Mouse (Mus musculus) layer of hippocampus, postnatal 10 days (tissue): Measurements from ENCODE around the gene Olfr1105. TPM values are rescaled to one million over a fixed set of nuclear protein-coding genes. Genes with fewer than 3 reads are reported as not detected.

Experiments
- DNase-seq, 2 experiments: peaks; one replicate each; pipeline ENCODE4 v3.0.0; 2021; ENCODE audit warnings: low spot score in 2 of 2
- long read RNA-seq: library from polyadenylated mRNA; stranded (forward); transcript quantifications from one replicate; pipeline ENCODE4 v2.0.0, GENCODE M21; 2023
- total RNA-seq, 2 experiments: library from RNA; stranded (reverse); gene quantifications; 2 replicates each; pipeline ENCODE4 v1.2.3; 2021

Olfr1105 gene
- total RNA-seq = not detected
- long read RNA-seq = 0 reads

- DNase-seq = no peak
Measured at GRCm38 (mm10) chr2:87036431-87036830, at the start of gene Olfr1105. Gene Olfr1105 (minus strand): TSS chr2:87036531.

DNA sequence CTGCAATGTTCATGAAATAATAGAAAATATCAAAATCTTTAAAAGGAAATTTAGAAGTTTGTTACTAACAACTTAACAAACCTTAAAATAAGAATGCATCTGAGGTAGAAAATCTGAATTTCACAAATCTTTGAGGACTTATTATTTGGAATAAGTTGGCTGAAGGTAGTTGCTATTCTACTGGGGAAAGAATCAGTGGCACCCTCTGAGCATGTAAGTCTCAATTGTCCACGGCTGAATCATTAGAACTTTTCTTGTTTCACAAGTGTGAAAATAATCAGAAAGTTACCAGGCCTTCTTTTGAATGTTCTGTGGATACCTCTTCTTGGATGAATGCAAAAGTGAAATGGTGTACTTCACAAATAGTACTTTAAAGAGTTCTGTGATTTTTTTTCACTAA lies 39.4 kb upstream of the Olfr1105 start, which contains the start of gene Olfr1107:
Olfr1107 (minus strand) TSS at position 101 of the 400 bp plus-strand sequence.
- no peak for DNase-seq

DNA sequence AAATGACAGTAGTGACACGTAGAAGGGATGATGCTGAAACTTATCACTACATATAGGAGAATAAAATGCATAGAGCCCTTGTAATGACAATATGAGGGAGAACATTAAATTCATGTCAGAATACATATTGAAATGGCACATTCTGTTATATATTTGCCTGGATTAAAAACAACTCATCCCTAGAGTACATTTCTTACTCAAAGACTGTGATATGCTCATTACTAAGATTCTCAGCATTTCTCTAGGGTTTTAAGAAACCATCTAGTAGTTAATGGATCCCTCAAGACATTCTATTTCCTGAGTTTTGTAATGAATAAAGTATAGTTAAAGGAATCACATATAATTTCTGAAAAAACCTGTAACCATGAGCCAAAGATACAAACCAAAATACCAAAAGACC lies 15.8 kb upstream of the Olfr1105 start, which contains the start of gene Olfr1106:
Olfr1106 (minus strand) TSS at position 101 of the 400 bp plus-strand sequence.
- DNase-seq = no peak

DNA sequence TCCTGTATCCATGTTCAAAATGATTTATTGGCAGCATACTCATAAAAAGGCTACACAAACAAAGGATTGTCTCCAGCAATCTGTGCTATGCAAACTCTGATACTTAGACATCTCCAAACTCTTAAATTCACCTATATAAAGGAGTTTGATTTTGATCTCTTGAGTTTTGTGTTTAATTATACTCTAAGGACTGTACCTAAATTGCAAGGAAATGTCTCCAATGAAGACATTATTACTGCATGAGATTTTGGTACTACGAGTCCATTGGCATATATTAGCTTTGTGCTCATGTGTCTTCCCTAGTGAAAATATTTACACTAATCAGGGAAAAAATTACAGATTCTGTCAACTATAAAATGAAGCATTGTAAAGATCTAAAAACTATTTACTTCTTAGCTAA lies 9.4 kb downstream of the Olfr1105 start, which contains the start of gene Olfr1104:
Olfr1104 (minus strand) TSS at position 101 of the 400 bp plus-strand sequence.
- no peak for DNase-seq

DNA sequence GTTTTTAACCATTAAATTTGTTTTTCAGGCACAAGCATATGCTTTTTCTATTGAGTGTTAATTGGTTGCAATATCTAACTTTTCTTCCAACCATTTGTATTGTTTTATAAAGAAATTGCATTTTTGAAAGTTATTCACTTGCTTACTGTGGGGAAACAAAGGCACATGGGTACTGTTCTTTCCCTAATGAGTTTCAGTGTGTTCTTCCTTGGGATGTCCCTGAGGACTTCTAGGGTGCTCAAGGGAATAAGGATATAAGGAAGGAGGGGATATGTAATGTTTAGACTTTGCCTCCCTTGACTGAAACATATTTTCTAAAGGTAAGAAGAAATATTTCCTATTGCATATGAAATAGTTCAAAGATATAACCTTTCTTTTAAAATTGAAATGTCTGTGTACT lies 38.2 kb downstream of the Olfr1105 start, which contains the start of gene Olfr1102:
Olfr1102 (plus strand) TSS at position 301 of the 400 bp plus-strand sequence.
- no peak for DNase-seq

DNA sequence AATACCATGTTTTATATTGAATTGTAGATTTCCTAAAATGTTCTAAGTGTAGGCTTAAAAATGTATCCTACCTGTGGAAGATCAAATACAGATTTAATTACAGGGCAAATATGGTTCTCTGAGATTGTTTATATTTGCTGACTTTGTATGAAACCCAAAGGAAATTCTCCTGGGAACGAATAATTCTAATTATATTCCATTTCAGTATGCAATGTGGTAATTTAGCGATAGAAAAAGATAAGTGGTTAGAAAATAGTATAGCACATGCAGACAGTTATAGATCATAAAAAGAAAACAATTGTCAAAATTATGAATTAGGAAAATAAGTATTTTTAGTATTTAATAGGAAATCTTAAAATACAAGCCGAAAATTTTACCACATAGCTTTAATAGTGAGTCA lies 45.2 kb downstream of the Olfr1105 start, which contains the start of gene Olfr1101:
Olfr1101 (minus strand) TSS at position 101 of the 400 bp plus-strand sequence.
- no peak for DNase-seq

Other genes starting within 250 kb of the Olfr1105 start
- gene Olfr141, start 226.5 kb downstream of the Olfr1105 start, total RNA-seq = not detected
- gene Olfr1094, start 211.9 kb downstream of the Olfr1105 start, total RNA-seq = not detected
- gene Olfr1095, start 184.8 kb downstream of the Olfr1105 start, total RNA-seq = not detected
- not detected for gene Gm13723, start 161.7 kb downstream of the Olfr1105 start, total RNA-seq
- gene Olfr1097, start 144.3 kb downstream of the Olfr1105 start, total RNA-seq = not detected
- not detected for gene Olfr1098, start 112.0 kb downstream of the Olfr1105 start, total RNA-seq
- not detected for gene Olfr1099, start 75.8 kb downstream of the Olfr1105 start, total RNA-seq
- gene Olfr1100, start 56.6 kb downstream of the Olfr1105 start, total RNA-seq = not detected
- gene Olfr1101, start 45.3 kb downstream of the Olfr1105 start, total RNA-seq = not detected
- not detected for gene Olfr1102, start 38.1 kb downstream of the Olfr1105 start, total RNA-seq
- gene Olfr1104, start 9.5 kb downstream of the Olfr1105 start, total RNA-seq = not detected
- not detected for gene Olfr1106, start 15.7 kb upstream of the Olfr1105 start, total RNA-seq
- gene Olfr1107, start 39.3 kb upstream of the Olfr1105 start, total RNA-seq = not detected
- not detected for gene Olfr1109, start 59.5 kb upstream of the Olfr1105 start, total RNA-seq
- gene Olfr259, start 78.0 kb upstream of the Olfr1105 start, total RNA-seq = not detected
- not detected for gene Olfr1110, start 103.8 kb upstream of the Olfr1105 start, total RNA-seq
- not detected for gene Olfr1111, start 116.1 kb upstream of the Olfr1105 start, total RNA-seq
- gene Olfr1112, start 151.3 kb upstream of the Olfr1105 start, total RNA-seq = not detected
- gene Olfr1113, start 172.4 kb upstream of the Olfr1105 start, total RNA-seq = not detected
- not detected for gene Olfr1115, start 211.5 kb upstream of the Olfr1105 start, total RNA-seq
- not detected for gene Olfr1116, start 231.0 kb upstream of the Olfr1105 start, total RNA-seq